Mouse (Mus musculus) stomach, embryonic 16.5 days (tissue): ENCODE data around the gene 4932411N23Rik. TPM values are rescaled to one million over a fixed set of nuclear protein-coding genes. Genes with fewer than 3 reads are reported as not detected.
"Not testable (repeated sequence)": the region's sequence is repeated elsewhere in the genome, so short reads cannot be mapped to it uniquely, and the experiment has no call there.

Experiments used
- ATAC-seq: fragments of 200-750 bp; cut with Nextera tagmentation; 2 replicates; pipeline ENCODE4 v1.8.0; 2017; ENCODE audit warnings: moderate number of reproducible peaks, moderate TSS enrichment; ENCODE audit not compliant: insufficient read depth, low FRiP score
- H3K27ac ChIP-seq: fragments of 300-500 bp; sonication (generic); 2 replicates; pipeline ENCODE4 v1.5.1; 2014; ENCODE audit warnings: low read length
- H3K27me3 ChIP-seq: fragments of 300-500 bp; sonication (generic); 2 replicates; pipeline ENCODE4 v1.6.1; 2014; ENCODE audit warnings: low read length, control low read depth, mixed read lengths; ENCODE audit not compliant: control insufficient read depth, insufficient read depth
- H3K36me3 ChIP-seq: fragments of 300-500 bp; sonication (generic); 2 replicates; pipeline ENCODE4 v1.6.1; 2014; ENCODE audit warnings: low read length; ENCODE audit not compliant: control insufficient read depth, insufficient read depth
- H3K4me1 ChIP-seq: fragments of 300-500 bp; sonication (generic); 2 replicates; pipeline ENCODE4 v1.6.1; 2014; ENCODE audit warnings: low read length, control low read depth, mixed read lengths; ENCODE audit not compliant: control insufficient read depth, insufficient read depth
- H3K4me2 ChIP-seq: fragments of 300-500 bp; sonication (generic); 2 replicates; pipeline ENCODE4 v1.6.1; 2014; ENCODE audit warnings: low read depth, low read length, mixed read lengths
- H3K4me3 ChIP-seq: fragments of 300-500 bp; sonication (generic); replicated peaks from 2 replicates; pipeline ENCODE4 v1.5.1; 2014; ENCODE audit warnings: mild to moderate bottlenecking, low read length
- H3K9ac ChIP-seq: fragments of 300-500 bp; sonication (generic); 2 replicates; pipeline ENCODE4 v1.6.1; 2014; ENCODE audit warnings: low read length
- H3K9me3 ChIP-seq: fragments of 300-500 bp; sonication (generic); replicated peaks from 2 replicates; pipeline ENCODE4 v1.6.1; 2016; ENCODE audit warnings: low read length, control low read depth; ENCODE audit not compliant: control insufficient read depth
- WGBS: fragments of 180-500 bp; shearing (Covaris S2); extraction: QIAGEN DNeasy Blood & Tissue Kit; methylation state at CpG from one replicate; pipeline ENCODE4 v1.1.7; 2014; 5-methylcytosine and 5-hydroxymethylcytosine counted together
- polyA plus RNA-seq: library from polyadenylated mRNA; unstranded; fragments of >200 nt; fragmentation: Nextera tagmentation; extraction: Ambion mirVana; gene quantifications from 2 replicates; pipeline ENCODE4 v1.2.1, GENCODE M21; 2015

4932411N23Rik gene
- not detected in 2 replicates for polyA plus RNA-seq

DNA sequence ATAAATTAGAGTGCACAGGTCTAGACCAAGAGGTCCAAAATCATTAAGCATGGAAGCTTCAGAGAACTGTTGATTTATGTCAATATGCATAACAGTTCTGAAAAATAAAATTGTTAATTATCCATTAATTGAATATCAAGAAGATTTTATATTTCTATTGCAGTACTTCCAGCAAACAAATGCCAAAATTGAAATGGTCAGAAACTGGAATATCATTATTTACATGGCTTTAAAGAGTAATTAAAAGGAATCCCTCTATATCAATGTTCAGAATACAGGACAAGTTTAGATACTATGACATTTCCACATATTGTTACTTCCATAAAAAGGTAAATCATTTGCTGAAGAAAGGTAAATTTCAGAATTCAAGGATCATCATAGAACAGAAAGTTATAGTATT lies at the start of gene 4932411N23Rik:
TSS of gene 4932411N23Rik (minus strand) at position 101 of the 400 bp plus-strand sequence.
- Histone ChIP-seq H3K4me2 (no peak within 1 kb of the TSS), H3K9me3 (no peaks in the 10 kb centered on the region), H3K4me1 (no peaks in the 10 kb centered on the region), H3K9ac (no peak within 1 kb of the TSS), H3K27ac (no peak within 1 kb of the TSS), H3K4me3 (no peak within 1 kb of the TSS), H3K36me3 (no peaks in the 10 kb centered on the region), H3K27me3 (no peaks in the 10 kb centered on the region)
- no peak for ATAC-seq

DNA sequence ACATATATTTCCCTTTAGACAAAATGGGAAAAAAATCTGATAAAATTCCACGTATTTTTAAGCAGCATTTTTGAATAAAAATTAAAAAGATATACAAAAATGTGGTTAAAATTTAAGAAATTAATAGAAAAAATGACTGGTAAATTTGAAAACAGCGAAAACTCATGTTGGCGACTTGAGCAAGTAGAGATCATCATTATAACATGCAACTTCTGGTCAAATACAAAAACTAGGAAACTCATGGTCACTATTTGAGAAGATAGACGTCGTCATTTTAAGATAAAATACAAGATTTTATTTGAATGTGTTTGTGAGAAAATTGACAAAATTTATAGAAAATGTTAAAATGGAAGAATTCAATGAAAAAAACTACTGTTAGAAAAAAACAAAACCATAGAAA lies 35.8 kb downstream of the 4932411N23Rik start:
- Histone ChIP-seq H3K4me1 (no peaks in the 10 kb centered on the region), H3K36me3 (no peaks in the 10 kb centered on the region), H3K27ac (no peak overlapping the region), H3K4me2 (no peak overlapping the region), H3K27me3 (no peaks in the 10 kb centered on the region), H3K9ac (no peak overlapping the region), H3K9me3 (no peaks in the 10 kb centered on the region), H3K4me3 (no peak overlapping the region)
- 82% methylated on average over 5 of the region's 5 CpGs for WGBS
- ATAC-seq: no peak

DNA sequence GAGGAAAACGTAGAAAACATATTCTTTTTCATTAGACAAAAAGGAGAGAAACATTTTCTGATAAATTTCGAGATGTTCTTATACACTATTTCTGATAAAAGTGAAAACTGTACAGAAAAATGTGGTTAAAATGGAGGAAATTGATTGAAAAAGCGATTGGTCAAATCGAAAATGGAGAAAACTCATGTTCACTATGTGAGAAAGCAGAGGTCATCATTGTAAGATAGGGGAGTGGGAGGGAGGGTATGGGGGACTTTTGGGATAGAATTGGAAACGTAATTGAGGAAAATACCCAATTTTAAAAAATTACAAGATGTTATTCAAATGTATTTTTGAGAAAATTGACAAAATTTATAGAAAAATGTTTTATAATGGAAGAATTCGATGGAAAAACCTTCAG lies 38.0 kb downstream of the 4932411N23Rik start:
- H3K27ac ChIP-seq, ATAC-seq, H3K27me3 ChIP-seq, H3K9me3 ChIP-seq, H3K4me2 ChIP-seq, H3K9ac ChIP-seq, H3K4me1 ChIP-seq, H3K36me3 ChIP-seq, H3K4me3 ChIP-seq: not testable (repeated sequence)
- WGBS: 84% methylated on average over 5 of the region's 6 CpGs

DNA sequence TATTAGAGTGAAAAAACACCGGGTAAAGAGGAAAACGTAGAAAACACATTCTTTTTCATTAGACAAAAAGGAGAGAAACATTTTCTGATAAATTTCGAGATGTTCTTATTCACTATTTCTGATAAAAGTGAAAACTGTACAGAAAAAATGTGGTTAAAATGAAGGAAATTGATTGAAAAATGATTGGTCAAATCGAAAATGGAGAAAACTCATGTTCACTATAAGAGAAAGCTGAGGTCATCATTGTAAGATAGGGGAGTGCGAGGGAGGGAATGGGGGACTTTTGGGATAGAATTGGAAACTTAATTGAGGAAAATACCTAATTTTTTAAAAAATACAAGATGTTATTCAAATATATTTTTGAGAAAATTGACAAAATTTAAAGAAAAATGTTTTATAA lies 40.8 kb downstream of the 4932411N23Rik start:
- not testable (repeated sequence) for H3K9ac ChIP-seq, H3K27me3 ChIP-seq, H3K9me3 ChIP-seq, ATAC-seq, H3K4me1 ChIP-seq, H3K27ac ChIP-seq, H3K4me3 ChIP-seq, H3K4me2 ChIP-seq, H3K36me3 ChIP-seq
- 79% methylated on average over 5 of the region's 5 CpGs for WGBS

DNA sequence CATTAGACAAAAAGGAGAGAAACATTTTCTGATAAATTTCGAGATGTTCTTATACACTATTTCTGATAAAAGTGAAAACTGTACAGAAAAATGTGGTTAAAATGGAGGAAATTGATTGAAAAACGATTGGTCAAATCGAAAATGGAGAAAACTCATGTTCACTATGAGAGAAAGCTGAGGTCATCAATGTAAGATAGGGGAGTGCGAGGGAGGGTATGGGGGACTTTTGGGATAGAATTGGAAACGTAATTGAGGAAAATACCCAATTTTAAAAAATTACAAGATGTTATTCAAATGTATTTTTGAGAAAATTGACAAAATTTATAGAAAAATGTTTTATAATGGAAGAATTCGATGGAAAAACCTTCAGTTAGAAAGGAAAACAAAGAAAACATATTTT lies 42.2 kb downstream of the 4932411N23Rik start:
- H3K9ac ChIP-seq, H3K4me3 ChIP-seq, H3K4me2 ChIP-seq, H3K27me3 ChIP-seq, H3K36me3 ChIP-seq, H3K27ac ChIP-seq, H3K4me1 ChIP-seq, ATAC-seq, H3K9me3 ChIP-seq: not testable (repeated sequence)
- whole genome bisulfite sequencing: 74% methylated on average over 4 of the region's 6 CpGs

Other genes starting within 250 kb of the 4932411N23Rik start
- not detected in 2 replicates for gene Gm382, start 224.1 kb upstream of the 4932411N23Rik start, polyA plus RNA-seq